Mouse (Mus musculus) adrenal gland, adult 10 weeks (tissue): ENCODE results near the gene Pak1. TPM values are rescaled to one million over a fixed set of nuclear protein-coding genes. Genes with fewer than 3 reads are reported as not detected.

Experiments used
- polyA plus RNA-seq: library from polyadenylated mRNA; stranded (reverse); fragments of 350-450 nt; fragmentation: Illumina TruSeq; extraction: RNeasy Lipid Tissue Mini Kit (QIAGEN cat#74804); gene quantifications from one replicate; pipeline ENCODE4 v1.2.3, GENCODE M21; 2014; ENCODE audit warnings: low read depth, low replicate concordance

The Pak1 gene
- polyA plus RNA-seq: 62.4 TPM

DNA sequence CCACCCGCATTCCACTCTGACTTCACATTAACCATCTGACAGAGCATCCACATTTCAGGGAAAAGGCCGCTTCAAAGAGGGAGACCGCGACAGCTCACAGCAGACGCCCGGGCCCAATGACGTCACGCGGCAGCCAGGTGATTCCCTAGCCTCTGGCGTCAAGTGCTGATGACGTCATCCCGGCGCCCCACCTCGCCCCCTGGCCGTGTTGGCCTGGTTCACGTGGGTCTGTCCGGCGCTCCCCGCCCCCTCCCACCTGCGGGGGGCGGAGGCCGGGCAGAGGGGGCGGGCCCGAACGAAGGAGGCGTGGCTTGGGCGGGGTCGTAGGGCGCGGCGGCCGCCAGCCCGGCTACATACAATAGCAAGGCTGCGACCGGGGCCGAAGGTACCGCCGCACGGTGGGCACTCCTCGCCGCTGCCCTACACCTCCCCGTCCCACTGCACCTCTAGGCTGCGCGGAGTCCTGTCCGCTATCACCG is at the start of gene Pak1:
TSS of gene Pak1 (plus strand) at position 352 of the 479 bp plus-strand sequence.

DNA sequence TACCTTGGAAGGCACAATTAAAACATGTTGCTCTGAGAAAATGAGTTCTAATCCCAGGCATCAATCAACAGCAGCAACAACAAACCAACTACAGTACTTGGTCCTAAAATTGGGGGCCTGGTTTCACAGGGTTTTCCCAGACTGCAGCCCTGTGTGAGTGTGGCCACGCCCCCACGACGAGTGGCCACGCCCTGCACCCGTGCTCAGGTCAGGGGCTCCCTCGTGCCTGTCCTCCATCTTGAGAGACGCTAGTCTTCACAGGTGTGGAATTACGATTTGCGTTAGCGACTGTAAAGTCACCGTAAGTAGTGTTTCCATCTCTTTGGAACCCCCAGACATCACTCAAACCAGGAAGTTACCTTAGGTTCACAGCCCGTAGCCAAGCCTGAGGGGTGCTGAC is 131.4 kb downstream of the Pak1 start, which contains the start of gene Gdpd4:
TSS of gene Gdpd4 (plus strand) at position 214 of the 400 bp plus-strand sequence.

Other genes starting within 250 kb of the Pak1 start
- 15.6 TPM for gene Aamdc, start 209.0 kb upstream of the Pak1 start, polyA plus RNA-seq
- gene Rsf1, start 208.7 kb upstream of the Pak1 start, polyA plus RNA-seq: 35.8 TPM
- 82.6 TPM for gene Clns1a, start 91.9 kb upstream of the Pak1 start, polyA plus RNA-seq
- 5.0 TPM for gene Aqp11, start 50.3 kb upstream of the Pak1 start, polyA plus RNA-seq
- not detected for gene Gdpd4, start 131.4 kb downstream of the Pak1 start, polyA plus RNA-seq